Mouse (Mus musculus): ENCODE measurements around the gene Sema3b. TPM values are rescaled to one million over a fixed set of nuclear protein-coding genes. Genes with fewer than 3 reads are reported as not detected.
"Not testable (repeated sequence)": the region's sequence is repeated elsewhere in the genome, so short reads cannot be mapped to it uniquely, and the experiment has no call there.

Gene Sema3b
- total RNA-seq, 2 experiments from 2014 or later = 11.2 to 17.9 TPM

- Histone ChIP-seq H3K27ac (peak overlapping the region; percentile 82; the same call in 1 of the 2 replicates), H3K4me3 (peak overlapping the region; percentile 74)
- intact Hi-C loops (cut with DNase I) = no loop called here
- no peak for TF ChIP-seq CTCF (IDR thresholded peaks at IDR 0.05)
- no peak for DNase-seq
Measured at GRCm38 (mm10) chr9:107577871-107578270, 31.2 kb downstream of the Sema3b start.

DNA sequence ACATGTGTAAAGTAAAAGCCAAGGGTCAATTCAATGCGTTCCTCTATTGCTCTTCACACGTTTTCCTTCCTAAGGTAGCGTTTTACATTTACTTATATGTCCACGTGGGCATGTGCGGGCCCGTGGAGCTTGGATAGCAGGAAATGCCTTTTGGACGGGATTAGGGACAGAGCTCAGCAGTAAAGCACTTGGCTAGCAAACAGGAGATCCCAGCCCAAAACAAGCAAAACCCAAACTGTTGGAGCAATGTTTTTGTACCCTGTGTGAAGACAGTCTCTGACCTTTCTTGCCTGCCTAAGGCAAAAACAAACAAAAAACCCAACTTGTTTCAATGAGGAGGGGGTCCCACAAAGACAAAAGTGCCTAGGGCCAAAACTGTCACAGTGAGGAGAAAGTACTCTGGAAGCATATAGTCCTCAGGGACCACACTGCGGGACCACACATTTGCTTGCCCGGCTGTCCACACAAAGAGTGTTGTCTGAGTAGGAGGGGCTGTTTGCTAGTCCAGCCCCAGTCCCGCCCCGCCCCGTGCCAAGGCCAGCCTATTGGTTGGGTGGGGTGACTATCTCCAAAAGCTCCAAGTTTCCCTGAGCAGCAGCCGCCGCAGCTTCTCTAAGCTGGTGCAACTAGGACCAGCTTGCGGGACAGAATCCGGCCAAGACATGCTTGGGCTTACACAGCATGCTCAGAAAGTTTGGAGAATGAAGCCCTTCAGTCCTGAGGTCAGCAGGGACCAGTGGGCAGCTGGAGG lies 32.5 kb downstream of the Sema3b start, which contains the start of gene Hyal1:
Hyal1 (plus strand) TSS at position 571 of the 751 bp plus-strand sequence.
- intact Hi-C loops (cut with DNase I) = no loop called here
- peak; percentile 92 for DNase-seq
- Histone ChIP-seq H3K4me3 (peak within 1 kb of the TSS; percentile 74), H3K27ac (peak within 1 kb of the TSS; percentile 82)
- TF ChIP-seq CTCF (IDR thresholded peaks at IDR 0.05) = no peak

DNA sequence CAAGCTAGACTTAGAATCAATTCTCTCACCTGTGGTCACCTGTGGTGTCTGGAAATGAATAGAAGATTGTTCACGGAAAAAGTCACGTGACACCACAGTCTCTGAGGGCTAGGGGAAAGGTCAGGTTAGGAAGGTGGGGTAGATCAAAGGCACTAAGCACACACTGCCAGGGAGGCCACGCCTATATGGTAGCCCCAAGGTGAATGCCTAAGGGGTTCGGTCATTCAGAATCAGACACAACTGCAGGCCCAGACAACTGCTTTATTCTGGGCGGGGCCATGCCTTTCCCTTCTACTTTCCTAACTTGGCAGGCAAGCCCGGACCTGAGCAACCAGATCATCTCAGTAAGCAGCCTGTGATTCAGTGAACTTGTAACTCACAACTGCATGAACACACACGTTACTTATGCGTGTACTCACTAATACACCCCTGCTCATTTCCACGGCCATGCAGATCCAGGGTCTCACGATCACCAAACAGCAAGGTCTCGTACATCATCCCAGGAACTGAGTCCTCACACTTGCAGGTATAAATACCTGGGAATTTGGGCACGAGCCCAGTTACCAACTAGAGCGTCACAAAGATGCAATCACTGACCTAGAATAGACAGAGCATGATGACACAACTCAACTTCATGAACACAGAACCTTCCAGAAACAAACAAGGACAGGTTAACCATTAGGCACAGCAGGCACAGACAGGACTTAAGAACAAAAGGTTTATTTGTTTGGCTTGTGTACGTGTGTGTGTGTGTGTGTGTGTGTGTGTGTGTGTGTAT lies 33.3 kb downstream of the Sema3b start:
- intact Hi-C loops (cut with DNase I) = no loop called here
- Histone ChIP-seq H3K27ac (peak overlapping the region; percentile 82), H3K4me3 (no peak overlapping the region)
- DNase-seq = no peak
- no peak for TF ChIP-seq CTCF (IDR thresholded peaks at IDR 0.05)

GRCm38 (mm10) chr9:107573774-107574173 lies 35.3 kb downstream of the Sema3b start:
- TF ChIP-seq CTCF (IDR thresholded peaks at IDR 0.05) = peak; percentile 19; the same call in 1 of the 2 replicates

GRCm38 (mm10) chr9:107572327-107572662 lies 36.7 kb downstream of the Sema3b start:
- intact Hi-C loops (cut with DNase I) = no loop called here

More at GRCm38 (mm10) chr9:107573774-107574173, 35.3 kb downstream of the Sema3b start:
- H3K4me3 ChIP-seq; DNase-seq; intact Hi-C loops (cut with DNase I); H3K27ac ChIP-seq: not testable (repeated sequence)

DNA sequence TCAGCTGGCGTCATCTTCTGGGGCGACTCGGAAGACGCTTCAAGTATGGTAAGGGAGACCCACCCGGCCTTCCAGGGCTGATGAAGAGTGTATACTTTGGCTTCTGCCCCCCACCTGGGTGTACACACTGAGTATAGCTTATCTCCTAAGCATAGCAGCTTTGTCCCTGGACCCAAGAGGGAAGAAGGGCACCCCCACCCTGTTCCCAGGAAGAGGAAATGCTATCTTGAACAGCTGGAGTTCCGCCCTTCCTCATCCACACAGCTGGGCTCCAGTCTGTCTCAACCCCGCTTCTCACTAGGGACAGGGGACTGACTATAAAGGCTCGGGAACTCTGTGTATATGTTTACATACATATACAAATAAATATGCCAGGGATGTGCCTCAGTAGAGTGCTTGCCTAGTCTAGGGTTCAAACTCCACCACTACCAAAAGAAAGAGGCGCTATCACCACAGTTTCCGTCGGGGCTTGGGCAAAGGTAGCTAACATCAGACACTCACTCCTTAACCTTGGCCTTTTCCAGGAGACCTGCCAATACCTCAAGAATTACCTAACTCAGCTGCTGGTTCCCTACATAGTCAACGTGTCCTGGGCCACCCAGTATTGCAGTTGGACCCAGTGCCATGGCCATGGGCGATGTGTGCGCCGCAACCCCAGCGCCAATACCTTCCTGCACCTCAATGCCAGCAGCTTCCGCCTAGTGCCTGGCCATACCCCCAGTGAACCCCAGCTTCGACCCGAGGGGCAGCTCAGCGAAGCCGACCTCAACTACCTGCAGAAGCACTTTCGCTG lies 37.3 kb downstream of the Sema3b start:
- no peak for DNase-seq
- Histone ChIP-seq H3K4me3 (peak overlapping the region; percentile 71), H3K27ac (peak overlapping the region; percentile 48; the same call in 1 of the 2 replicates)
- no peak for TF ChIP-seq CTCF (IDR thresholded peaks at IDR 0.05)
- intact Hi-C loops (cut with DNase I) = no loop called here

More at GRCm38 (mm10) chr9:107572327-107572662, 36.7 kb downstream of the Sema3b start:
- no peak for DNase-seq
- no peak overlapping the region for H3K4me3 ChIP-seq
- 0 out of 2 replicates have a peak overlapping the region, but pooled peaks have one; percentile 48 for H3K27ac ChIP-seq
- no peak for TF ChIP-seq CTCF (IDR thresholded peaks at IDR 0.05)

- Histone ChIP-seq H3K27ac (peak overlapping the region; percentile 48), H3K4me3 (peak overlapping the region; percentile 71)
- TF ChIP-seq CTCF (IDR thresholded peaks at IDR 0.05) = no peak
- intact Hi-C loops (cut with DNase I) = no loop called here
- DNase-seq = no peak
Measured at GRCm38 (mm10) chr9:107570845-107571244, 38.2 kb downstream of the Sema3b start.

DNA sequence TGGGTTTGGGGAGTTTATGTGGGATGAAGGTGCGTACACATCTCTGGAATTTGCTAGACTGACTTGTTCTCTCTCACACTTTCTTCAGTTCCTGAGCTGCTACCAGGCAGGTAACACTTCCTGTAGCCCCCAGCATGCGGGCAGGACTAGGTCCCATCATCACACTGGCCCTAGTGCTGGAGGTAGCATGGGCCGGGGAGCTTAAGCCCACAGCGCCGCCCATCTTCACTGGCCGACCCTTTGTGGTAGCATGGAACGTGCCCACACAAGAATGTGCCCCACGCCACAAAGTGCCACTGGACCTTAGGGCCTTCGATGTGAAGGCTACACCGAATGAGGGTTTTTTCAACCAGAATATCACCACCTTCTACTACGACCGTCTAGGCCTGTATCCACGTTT lies 39.0 kb downstream of the Sema3b start:
- intact Hi-C loops (cut with DNase I) = no loop called here
- peak overlapping the region; percentile 94 for H3K27ac ChIP-seq
- TF ChIP-seq CTCF (IDR thresholded peaks at IDR 0.05) = no peak
- DNase-seq = no peak
- peak overlapping the region; percentile 71 for H3K4me3 ChIP-seq

DNA sequence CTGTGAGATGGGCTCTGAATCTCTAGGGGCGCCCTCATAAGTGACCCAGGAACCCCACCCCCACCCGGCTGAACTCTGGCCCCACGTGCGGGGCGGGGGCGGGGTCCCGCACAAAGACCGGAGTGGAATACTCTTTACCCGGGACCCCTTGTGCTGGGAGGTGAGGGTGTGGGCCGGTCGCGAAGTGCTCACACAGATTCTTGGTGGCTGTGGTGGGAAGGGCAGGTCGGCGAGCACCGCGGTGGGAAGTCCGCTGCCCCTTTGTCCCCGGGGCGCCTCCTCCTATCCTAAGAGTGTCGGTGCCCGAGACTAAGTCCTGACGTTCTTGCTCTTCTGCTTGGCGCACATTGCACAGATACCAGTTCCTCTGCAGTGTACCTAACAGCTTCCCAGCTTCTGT lies 39.8 kb downstream of the Sema3b start:
- Histone ChIP-seq H3K4me3 (peak overlapping the region; percentile 71), H3K27ac (peak overlapping the region; percentile 94)
- intact Hi-C loops (cut with DNase I) = no loop called here
- no peak for TF ChIP-seq CTCF (IDR thresholded peaks at IDR 0.05)
- no peak for DNase-seq

GRCm38 (mm10) chr9:107568331-107569261 lies 40.4 kb downstream of the Sema3b start:
- peak overlapping the region; percentile 94 for H3K27ac ChIP-seq
- peak; percentile 92 for DNase-seq
- peak overlapping the region; percentile 71 for H3K4me3 ChIP-seq
- intact Hi-C loops (cut with DNase I) = no loop called here
- no peak for TF ChIP-seq CTCF (IDR thresholded peaks at IDR 0.05)

DNA sequence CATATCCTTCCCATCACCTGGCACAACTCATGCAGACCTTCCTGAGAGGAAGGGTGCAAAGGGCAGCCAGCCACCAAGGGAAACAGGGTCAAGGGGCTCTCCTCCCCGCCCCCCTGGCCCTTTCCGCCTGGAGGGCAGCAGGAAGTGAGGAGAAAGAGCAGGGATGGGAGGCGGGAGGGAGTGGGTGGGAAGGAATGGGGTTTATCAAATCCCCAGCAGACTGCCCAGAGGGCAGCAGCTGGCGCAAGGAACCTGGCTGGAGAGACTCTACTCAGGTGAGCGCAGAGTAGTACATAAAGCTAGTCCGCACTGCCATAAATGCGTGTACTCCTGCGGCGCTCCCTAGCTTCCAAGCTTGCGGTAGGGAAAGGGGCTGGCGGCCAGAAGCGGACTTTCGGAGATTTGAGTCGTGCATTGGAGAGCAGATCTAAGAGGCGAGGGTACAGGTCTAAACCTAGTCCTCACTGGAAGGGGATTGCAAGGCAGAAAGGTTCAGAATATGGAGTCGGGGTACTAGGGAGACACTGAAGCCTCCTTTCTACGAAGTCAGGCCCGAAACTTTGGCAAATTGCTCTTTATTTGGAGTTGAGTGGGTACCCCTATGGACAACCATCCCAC lies 41.2 kb downstream of the Sema3b start, which contains the start of gene Hyal2:
Hyal2 (plus strand) TSS at position 244 of the 618 bp plus-strand sequence.
- intact Hi-C loops (cut with DNase I) = loop anchor here (2.0 kb wide), 1 partner anchor 45 kb away; no protein-coding TSS in a partner anchor
- TF ChIP-seq CTCF (IDR thresholded peaks at IDR 0.05) = no peak
- Histone ChIP-seq H3K27ac (peak within 1 kb of the TSS; percentile 94), H3K4me3 (peak within 1 kb of the TSS; percentile 71)
- DNase-seq = no peak
